Mouse (Mus musculus): ENCODE measurements around the gene Pde1a.

Gene Pde1a

DNA sequence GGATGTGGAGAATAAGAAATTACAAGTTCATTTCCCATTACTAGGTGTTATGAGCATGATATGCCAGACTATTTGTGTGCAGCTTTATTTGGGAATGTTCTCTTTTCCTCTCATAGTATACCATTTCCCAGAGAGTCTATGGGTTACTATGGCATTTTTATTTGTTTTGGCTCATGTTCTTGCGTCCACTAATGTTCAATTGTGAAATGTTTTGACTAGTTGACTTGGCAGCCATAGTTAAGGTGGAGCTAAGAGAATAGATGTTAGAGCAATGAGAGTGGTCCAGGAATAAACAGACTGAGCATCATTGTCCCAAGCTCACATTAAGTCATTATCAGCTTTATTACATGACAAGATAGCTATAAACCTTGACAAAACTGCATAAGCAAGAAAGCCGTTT is 130.8 kb downstream of the Pde1a start:
- TF ChIP-seq GATA4 (IDR thresholded peaks at IDR 0.05; ENCODE audit: insufficient replicate concordance, low read length), result no peak

DNA sequence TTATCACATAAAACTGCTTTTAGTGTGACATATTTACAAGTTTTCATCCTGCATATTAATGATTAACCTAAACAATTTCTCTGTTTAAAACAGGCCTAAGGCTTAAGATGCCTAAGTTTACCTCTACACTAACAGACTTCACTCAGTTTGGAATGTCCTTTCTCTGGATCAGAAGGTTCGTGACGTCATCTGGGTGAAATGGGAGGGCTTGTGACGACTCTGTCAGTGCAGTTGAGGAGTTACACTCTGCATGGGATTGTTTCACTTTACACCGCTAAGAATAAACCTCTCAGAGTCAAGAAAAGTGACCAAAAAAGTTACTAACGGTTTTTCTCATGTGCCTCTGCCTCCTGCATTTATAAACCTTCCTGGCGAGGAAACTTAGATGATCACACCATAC is 137.6 kb downstream of the Pde1a start:
- TF ChIP-seq GATA4 (IDR thresholded peaks at IDR 0.05; ENCODE audit: insufficient replicate concordance, low read length), result no peak

DNA sequence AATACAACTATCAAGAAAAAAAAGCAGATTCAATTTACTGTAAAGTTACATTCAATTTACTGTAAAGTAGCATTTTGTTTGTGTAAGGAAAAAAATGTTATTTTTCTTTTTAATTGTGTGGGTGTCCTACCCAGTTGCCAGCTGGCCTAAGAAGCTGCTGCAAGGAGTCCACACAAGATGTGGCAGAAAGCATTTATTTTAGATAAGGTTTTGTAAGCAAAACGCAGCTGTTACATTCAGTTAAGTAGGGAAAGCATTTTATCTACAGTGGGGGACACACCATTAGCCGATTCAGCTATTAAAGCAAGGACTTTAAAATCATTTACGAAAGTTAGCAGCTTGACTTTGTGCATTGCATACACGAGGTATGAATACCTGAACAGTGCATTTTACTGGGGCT is 145.5 kb downstream of the Pde1a start:
- 0 out of 2 replicates have a peak, but pooled peaks have one; percentile 25 for TF ChIP-seq GATA4 (IDR thresholded peaks at IDR 0.05; ENCODE audit: insufficient replicate concordance, low read length)

DNA sequence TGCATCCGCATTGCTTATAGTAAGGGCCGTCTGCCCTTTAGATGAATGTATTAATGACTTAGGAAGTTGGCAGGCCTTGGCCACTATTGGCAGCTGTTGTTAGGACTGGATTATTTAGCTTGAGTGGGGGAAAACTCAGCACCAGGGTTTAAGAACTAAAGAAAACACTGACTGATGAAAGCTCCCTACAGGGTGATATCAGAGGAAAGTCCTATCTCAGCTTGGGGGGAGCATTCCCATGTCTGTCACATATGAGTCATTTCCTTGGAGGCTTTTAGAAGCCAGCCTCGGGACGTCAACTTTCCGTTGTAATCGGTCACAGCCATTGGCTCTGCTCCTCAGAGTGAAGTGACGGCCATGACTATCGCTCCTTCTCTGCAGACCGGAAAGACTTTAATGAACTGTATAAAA is 146.0 kb downstream of the Pde1a start:
- TF ChIP-seq GATA4 (IDR thresholded peaks at IDR 0.05; ENCODE audit: insufficient replicate concordance, low read length), result peak; percentile 70

DNA sequence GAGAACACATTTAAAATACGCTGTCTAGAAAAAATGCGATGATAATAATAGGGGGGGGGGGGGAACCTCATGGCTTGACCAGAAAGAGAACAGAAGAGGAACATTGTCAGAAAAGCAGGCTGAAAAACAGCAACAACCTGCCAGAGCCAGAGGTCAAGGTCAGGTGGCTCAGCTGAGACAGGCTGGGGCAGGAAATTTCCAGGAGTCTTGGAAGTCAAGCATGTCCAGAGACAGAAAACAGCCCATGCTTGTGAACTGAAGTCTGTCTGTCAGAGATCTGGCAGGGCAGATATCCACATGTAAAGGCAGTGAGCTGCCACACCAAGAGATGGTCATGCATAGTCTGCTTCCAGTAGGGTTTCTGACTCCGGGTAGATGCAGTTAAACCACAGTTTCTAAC is 147.5 kb downstream of the Pde1a start:
- TF ChIP-seq GATA4 (IDR thresholded peaks at IDR 0.05; ENCODE audit: insufficient replicate concordance, low read length), result no peak

DNA sequence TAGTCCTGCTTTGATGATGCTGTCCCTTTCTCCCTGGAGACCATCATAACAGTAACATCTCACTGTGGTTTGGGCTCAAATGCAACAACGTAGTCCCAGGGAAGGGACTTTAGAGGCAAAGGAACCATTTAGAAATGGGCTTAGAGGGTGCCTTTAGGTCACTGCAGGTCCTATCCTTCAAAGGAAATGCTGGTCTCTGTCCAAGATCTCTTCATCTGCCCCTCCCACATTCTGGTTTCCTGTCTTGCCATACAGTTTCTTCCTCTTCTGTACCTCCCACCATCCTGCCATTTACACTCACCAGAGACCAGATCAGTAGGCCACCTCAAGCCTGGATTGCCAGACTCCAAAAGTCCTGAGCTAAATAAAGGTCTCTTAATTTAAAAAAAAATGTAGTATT is 150.3 kb downstream of the Pde1a start:
- no peak for TF ChIP-seq GATA4 (IDR thresholded peaks at IDR 0.05; ENCODE audit: insufficient replicate concordance, low read length)

DNA sequence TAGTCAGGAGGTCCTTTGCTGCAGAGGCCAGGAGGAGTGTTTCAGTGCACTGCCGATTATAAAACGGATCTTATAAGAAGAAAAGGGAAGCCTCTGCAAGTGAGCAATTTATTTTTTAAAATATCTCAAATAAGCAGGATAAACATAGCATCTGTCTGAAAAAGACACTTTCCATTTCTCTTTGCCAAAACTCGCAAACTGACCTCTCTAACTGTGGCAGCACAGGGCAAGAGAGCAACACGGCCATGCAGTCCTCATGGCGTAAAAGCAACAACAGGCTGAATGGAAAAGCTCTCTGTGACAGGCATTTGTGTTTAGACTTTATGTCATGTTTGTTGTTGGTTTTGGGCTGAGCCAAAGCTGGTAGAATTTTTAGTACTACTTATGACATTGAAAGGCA is 152.0 kb downstream of the Pde1a start:
- no peak for TF ChIP-seq GATA4 (IDR thresholded peaks at IDR 0.05; ENCODE audit: insufficient replicate concordance, low read length)

DNA sequence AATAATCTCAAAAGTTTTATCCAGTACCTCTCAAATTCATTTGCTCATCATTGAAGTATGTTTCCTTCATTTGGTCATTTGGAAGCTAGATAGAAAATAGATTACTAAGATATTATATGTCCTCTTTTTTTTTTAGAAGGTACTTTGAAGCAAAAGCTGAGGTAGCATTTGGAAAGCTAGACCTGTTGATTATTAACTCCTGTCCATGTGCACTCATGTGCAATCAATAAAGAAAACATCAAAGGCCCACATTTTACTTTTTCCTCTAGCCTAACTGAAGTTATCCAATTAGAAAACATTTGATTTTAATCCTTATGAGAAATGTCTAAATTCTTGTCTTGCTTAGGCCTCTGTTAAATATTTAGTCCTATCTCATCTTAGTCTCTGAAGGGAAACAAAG is 153.3 kb downstream of the Pde1a start:
- TF ChIP-seq GATA4 (IDR thresholded peaks at IDR 0.05; ENCODE audit: insufficient replicate concordance, low read length), result no peak

DNA sequence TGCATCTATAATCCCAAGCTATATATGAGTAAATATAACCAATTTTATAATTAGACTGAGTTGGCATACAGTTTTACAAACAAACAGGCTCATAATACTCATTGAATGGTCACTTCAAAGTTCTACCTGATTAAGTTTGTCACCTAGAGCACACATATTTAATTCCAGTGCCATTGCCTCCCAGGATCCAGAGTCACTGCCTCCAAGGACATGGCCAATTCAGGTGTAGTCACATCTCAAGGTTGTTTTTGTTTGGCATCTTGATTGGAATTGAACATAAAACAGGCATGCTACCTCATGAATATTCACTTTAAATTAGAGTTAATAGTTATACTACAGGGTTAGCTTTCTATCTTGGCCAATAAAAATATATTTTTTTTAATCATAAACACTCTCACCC is 157.0 kb downstream of the Pde1a start:
- no peak for TF ChIP-seq GATA4 (IDR thresholded peaks at IDR 0.05; ENCODE audit: insufficient replicate concordance, low read length)

DNA sequence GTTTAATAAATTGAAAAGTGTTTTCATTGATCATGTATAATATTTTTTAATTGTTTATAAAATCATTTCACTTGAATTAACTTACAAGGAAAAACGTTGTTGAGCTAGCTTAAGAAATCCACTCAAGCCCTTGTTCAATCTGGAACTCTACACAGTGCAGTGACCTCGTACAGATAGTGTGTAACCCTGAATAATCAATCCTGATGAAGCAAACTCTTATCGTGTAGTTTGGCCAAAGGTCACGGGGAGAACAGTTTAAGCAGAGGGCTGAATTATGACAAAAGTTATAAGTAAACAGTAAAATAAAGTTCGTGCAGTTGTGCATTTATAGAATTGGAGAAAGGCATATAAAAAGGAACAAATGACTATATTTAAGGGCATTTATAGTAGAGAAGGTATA is 159.7 kb downstream of the Pde1a start:
- peak; percentile 91 for TF ChIP-seq GATA4 (IDR thresholded peaks at IDR 0.05; ENCODE audit: insufficient replicate concordance, low read length)

DNA sequence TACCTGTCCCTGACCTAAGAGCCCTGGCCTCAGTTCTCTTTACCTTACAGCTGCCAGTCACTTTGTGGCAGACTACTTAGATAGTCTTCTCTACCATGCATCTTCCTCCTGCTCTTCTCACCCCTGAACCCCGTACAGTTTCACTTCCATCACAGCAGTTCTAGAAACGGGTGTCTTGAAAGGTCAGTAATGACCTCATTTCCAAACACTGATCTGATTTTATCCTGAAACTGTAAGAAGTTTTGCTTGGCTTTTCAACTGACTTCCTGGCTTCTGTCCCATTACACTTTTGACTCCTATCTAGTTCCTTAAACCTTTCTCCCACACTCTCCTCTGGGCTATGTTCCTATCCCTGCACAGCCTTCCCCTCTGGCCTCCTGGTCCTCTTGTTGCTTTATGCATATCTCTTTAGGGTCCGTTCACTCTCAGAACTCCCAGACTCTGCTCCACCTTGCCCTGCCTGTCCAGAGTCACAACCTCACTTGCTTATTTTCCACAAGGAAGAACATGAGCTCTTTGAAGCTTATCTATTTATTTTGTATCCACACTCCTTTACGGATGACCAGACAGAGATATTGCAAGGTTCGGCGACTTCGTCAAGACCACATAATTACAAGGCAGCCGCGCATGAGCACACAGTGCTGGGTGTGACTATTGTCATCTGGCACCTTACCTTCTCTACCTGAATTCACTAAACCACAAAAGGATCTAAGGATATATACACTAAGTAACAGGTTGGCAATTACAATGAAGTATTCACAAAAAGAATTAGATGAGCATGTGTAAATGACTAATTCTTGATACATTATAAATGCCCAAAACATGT is 162.4 kb downstream of the Pde1a start:
- TF ChIP-seq GATA4 (IDR thresholded peaks at IDR 0.05; ENCODE audit: insufficient replicate concordance, low read length), result no peak

DNA sequence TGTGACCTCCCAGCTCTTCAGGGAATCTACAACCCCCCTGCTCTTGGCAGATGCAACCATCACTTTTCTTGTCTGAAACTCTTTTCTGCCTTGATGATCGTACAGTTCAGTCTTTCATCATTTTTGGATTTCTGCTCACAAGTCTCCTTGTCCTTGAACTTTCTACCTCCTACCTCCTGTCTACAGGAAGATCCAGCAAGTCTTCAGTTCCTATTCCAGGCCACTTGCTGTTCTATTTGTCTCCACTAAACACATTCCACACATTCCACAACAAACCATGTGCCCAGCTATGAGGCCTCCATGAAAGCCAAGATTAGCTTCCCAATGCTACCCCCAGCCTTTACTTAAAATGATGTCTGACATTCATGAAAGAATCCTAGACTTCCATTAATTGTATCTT is 163.2 kb downstream of the Pde1a start:
- TF ChIP-seq GATA4 (IDR thresholded peaks at IDR 0.05; ENCODE audit: insufficient replicate concordance, low read length), result no peak

DNA sequence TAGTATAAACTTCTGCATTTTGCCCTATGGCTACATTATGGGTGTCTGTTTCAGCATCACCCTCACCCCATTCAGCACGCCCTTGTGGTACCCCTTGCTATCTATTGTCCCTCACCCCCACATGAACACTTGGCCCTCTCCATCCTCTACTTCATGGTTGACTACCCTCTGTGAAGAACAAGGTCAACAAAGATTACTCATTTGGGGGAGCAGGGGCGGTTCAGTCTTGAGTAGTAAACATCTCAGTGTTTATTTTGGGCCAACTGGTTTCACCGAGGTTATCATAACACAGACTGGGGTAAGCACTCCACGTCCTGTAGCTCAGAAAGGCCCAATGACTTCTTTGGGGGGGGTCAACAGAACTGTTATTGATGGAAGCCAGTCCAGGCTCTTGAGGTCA is 164.3 kb downstream of the Pde1a start:
- TF ChIP-seq GATA4 (IDR thresholded peaks at IDR 0.05; ENCODE audit: insufficient replicate concordance, low read length), result no peak

DNA sequence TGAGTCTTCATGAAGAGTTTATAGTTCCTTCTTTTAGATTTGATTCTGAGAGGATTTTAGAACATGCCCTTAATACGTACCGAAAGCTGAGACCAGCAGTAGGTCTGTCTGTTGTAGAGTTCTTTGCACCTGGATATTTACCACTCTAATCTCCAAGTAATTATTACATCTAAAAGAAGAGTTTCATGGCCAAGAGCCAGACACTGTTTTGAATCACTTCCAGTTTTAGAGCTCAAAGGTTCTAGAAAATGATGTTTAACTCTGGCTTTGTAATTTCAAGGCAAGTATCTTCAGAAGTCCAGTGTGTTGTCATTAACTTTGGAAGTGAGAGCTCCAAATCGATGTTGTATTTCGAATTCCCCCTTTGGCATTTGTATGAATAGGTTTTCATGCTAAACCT is 167.8 kb downstream of the Pde1a start:
- TF ChIP-seq GATA4 (IDR thresholded peaks at IDR 0.05; ENCODE audit: insufficient replicate concordance, low read length), result no peak

DNA sequence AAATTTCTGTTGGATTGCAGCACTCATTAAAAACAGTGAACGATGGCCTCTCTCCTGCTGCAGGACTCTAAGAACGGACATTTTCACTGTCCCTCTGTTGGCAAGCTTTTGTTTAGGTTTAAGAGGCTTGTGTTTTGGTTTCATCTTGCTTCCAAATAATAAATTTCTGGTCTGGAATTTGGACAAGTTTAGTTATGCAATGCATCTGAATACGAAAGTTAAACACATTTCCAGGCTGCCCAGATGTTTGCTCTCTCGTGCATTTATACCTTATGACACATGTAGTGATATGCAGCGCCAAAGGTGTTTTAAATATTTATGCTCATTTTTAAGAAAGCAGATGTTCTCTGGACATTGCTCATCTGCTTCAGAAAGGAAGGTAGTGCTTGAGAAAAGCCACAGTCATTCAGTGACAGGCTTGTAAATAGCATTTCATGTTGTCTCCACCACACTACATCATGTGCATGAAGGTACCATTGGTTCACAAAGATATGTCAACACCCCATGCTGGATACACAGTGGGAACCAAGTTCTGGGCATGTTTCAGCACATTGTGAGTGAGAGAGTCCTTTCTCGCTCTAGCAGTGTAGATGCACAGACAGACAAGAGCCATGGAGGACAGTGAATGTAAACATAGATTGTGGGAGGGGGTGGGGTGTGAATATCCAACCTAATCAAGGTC is 171.5 kb downstream of the Pde1a start:
- no peak for TF ChIP-seq GATA4 (IDR thresholded peaks at IDR 0.05; ENCODE audit: insufficient replicate concordance, low read length)

DNA sequence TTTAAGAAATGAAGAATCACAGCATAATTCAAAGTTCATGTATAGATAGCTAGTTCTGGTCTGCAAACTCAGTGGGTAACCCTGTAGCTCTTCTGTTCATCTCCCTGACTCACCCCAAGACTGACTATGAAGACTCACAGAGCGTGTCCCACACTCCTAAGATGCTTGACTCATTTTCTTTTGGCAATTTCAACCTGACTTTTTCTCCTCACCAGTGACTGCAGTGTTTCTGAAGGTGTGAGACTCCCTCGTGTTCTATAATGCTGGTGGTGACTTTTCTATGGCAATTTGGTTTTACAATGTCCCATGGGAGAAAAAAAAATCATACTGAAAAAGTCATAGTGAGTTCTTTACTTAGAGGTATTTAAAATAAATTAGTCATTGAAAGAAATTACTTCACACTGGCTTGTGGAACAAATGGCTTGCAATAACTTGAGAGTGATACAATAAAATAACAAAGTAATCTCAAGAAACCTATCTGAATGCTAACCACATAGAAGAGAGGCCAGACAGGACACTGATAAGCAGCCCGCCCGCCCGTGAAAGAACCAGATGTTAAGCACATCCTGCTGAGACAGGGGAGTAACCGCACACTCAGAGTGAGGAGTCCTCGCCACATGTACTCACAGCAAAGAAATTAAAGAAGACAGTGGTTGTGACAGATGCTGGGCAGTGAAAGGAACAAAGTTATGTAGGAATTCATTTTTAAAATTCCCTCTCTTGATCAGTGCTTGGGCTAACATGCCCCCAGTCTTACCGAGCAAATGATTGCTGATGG is 183.2 kb downstream of the Pde1a start:
- no peak for TF ChIP-seq GATA4 (IDR thresholded peaks at IDR 0.05; ENCODE audit: insufficient replicate concordance, low read length)
